Mouse (Mus musculus) common myeloid progenitor, adult 5-6 weeks (primary cell): ENCODE data around the gene Megf11. TPM values are rescaled to one million over a fixed set of nuclear protein-coding genes. Genes with fewer than 3 reads are reported as not detected.
A peak's percentile ranks its signal among the peaks of the same experiment; 100 is the strongest.

ENCODE experiments used
- ATAC-seq: replicated peaks from 2 replicates; pipeline ENCODE4 v1.8.0; 2016; ENCODE audit warnings: low read depth, mild to moderate bottlenecking, moderate TSS enrichment, inconsistent platforms; ENCODE audit not compliant: poor library complexity, severe bottlenecking
- total RNA-seq: library from RNA; stranded (forward); fragments of 200-1000, 187-1606 nt; gene quantifications from 2 replicates; pipeline ENCODE4 v1.2.3, GENCODE M21; 2017

The Megf11 gene
- total RNA-seq, 1 experiment from 2014 or later: 0.23 TPM

DNA sequence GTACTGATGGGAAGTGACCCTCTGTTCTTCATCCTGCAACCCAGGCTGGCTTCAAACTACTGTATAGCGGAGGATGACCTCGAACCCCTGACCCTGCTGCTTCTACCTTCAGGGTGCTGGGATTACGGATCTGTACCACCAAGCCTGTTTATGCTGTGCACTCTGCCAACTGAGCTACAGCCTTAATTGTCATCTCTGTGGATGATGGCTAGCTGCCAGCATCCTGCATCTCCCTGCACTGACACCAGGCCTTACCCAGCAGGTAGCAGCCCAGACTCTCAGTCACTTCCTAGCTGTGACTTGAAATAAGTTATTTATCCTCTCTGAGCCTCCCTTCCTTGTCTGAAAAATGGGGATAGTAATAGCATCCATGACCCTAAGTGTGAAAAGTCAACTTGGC lies 247.7 kb downstream of the Megf11 start:
- no peak for ATAC-seq

DNA sequence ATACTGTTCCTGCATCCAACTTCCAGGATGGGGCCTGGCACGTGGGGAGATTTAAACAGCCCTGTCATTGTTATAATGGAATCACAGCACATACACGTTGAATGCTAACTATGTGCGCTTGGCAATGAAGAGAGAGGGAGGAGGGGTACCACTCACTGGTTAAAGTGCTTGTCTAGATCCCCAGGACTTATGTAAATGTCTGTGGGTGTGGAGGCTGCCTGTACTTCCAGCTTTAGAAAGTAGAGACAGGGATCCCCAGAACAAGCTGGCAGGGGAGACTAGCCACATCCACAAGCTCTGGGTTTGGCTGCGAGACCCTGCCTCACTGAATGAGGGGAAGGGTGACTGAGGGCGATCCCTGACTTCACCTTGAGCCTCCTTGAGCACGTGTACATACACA lies 250.7 kb downstream of the Megf11 start:
- ATAC-seq: no peak

DNA sequence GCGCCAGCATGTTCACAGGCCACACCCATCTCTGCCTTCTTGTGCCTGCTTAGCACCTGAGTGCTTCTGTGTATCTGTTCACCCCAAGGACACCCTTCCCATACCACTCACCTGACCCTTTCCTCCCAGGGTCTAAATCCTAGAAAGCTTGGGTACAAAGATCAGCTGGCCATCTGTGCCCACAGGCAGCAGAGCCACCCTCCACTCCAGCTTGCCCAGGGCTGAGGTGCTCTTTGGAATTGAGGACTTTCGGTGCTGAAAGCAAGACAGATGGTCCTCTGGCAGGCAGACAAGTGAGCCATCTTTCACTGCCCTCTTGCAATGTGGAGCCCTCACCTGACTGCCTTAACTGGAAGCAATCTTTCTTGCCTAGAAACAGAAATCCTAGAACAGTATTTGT lies 251.5 kb downstream of the Megf11 start:
- ATAC-seq: no peak

DNA sequence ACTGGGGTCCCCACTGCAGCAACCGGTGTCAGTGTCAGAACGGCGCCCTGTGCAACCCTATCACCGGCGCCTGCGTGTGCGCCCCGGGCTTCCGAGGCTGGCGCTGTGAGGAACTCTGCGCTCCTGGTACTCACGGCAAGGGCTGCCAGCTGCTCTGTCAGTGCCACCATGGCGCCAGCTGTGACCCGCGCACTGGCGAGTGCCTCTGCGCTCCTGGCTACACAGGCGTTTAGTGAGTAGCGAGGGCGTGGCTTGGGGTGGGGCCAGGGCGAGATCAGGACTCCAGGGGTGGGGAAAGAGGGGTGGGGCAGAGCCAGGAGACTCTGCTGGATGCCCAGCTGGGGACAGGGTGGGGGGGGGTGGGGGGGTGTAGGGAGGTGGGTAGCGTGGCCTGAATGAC lies 252.8 kb downstream of the Megf11 start:
- ATAC-seq: no peak

DNA sequence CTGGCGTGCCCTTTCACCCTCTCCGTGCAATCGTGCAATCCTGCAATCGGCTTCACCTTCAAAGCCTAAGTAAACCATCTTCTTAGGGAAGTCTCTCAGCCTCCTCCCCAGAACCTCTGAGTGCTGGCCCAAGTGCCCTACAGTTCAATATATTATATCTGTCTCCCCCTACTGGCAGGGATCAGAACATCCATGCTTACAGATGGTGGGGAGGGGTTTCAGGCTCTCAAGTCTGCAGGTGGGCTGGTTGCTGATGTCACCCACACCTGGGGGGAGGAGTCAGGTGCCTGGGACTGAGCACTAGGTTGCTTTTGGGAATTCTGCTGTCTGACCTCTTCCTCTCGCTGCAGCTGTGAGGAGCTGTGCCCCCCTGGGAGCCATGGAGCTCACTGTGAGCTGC lies 254.2 kb downstream of the Megf11 start:
- peak; percentile 63; the same call in 1 of the 2 replicates for ATAC-seq

DNA sequence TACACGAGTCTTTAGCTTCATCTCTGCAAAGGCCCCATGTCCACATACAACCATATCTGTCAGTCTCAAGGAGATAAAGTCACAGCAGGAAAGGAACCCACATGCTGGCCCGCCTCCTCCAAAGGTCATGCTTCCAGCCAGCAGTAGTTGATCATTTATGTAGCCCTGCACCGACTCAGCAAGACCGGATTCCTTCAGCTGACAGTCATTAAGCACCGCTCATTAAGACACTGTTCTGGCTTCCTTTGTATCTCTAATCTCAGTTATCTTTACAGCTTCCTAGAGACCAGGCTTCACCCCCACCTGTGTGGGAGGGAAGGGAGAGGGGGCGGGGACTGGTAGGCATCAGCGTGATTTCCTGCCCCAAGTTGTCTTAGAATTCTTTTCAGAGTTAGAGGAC lies 258.7 kb downstream of the Megf11 start:
- no peak for ATAC-seq

DNA sequence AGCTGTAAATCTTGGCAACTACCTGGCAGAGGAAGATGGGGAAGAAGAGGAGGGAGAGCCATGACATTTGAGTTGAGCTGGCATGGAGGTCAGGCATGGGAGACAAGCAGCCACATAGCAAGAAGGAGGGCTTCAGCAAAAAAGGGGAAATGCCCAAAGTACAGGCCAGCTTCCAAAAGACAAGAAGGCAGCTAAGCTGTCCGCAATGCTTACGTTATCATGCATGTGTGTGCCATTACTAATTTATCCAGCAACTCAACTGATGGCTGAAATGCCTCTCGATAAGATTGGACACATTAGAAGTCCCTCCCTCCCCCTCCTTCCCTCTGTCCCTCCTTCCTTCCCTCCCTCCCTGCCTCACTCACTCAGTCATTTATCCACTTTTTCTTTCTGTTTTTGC lies 260.0 kb downstream of the Megf11 start:
- no peak for ATAC-seq

DNA sequence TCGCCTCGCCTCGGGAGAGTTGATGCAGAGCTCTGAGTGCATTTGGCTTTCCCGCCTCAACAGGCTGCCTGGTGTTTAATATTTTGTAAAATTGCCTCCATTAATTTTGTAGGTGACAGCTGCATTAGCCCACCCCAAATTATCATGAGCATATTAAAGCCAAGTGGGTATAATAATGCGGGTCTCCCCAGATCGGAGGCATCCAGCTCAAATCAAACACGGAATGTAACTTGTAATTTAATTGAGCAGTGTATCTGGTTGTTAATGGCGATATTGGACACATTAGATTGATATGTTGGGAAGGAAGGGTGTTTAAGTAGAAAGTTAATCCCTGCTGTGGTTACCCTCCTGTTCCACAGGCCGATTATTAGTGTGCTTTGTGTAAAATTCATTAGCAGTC lies 264.0 kb downstream of the Megf11 start:
- no peak for ATAC-seq

DNA sequence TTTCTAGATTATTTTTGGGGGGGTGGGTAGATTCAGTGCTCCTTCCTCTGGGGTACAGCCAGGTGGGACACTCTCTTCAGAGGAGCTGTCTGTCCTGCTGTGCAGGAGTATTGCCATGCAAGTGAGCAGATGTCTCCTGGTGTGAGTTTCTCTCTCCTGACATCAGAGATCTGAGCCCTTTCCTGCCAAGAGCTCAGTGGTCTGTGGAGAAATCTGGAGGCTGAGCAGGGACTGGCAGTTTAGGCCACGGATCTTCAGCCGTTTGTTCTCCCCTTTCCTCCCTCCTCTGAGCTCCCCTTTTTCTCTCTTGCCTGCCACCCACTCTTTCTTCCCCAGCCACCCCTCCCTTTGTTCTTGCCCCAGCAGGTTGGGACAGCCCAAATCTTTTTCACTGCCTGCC lies 264.5 kb downstream of the Megf11 start:
- no peak for ATAC-seq

DNA sequence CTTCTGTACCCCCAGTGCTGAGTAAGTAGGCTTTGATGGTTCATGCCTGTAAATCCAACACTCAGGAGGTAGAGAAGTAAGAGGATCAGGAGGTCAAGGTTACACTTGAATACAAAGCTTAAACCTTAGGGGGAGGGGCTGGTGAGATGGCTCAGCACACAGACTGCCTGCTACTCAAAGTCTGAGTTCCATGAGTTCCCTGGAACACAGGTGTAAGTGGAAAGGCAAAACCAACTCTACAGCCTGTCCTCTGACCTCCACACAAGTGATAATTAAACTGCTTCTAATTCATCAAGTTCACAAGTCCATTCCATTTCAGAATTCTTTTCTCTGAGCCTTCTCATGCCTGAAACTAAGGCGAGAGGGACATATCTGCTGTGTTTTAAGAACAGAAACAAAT lies 265.8 kb downstream of the Megf11 start:
- no peak for ATAC-seq

DNA sequence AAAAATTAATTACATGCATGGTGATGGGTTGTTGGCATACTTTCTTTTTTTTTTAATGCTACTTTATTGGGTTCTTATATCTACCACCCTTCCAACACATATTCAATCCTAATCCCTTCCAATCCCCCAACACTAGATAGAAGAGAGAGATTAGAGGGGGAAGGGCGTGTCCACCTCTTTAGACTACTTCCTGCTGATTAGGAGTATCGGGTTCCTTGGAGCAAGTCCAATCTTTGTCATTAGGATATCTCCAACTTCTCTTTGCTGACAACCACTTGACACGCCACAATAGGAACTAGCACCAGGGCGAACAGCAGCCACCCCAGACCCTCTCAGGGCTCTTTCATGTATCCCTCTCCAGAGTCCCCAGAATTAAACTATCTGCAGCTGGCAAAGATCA lies 266.3 kb downstream of the Megf11 start:
- ATAC-seq: no peak

DNA sequence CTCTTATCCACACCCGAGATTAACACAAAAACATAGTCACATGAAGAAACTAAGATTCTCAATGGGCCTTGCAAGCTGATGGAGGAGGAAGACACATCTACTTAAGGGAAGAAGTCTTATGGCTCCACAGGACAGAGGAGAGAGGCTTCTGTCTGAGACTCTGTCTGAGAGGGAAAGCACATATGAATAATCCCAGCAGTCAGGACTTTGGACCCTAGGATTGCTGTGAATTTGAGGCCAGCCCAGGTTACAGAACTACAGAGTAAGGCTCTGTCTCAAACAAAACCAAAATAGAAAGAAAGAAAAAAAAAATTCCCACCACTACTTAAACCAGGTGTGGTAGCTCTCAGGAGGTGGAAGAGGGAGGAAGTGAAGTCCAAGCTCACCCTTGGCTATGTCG lies 266.7 kb downstream of the Megf11 start:
- ATAC-seq: no peak

DNA sequence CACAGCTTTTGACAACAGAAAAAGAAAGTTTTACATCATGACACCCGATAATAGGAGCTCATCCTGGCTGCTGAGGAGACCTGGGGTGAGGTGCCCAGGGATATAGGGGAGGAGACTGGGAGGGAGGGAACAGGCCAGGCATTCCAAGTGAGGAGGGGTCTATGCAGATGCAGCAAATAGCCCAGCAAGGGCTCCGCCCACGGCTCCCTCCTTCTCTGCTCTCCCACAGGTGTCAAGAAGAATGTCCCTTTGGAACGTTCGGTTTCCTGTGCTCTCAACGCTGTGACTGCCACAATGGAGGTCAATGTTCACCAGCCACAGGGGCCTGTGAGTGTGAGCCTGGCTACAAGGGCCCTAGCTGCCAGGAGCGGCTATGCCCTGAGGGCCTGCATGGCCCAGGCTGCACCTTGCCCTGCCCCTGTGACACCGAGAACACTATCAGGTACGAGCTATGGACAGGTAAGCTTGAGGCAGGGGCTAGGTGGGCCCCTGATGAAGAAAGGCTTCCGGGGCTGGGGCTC lies 267.5 kb downstream of the Megf11 start:
- no peak for ATAC-seq

DNA sequence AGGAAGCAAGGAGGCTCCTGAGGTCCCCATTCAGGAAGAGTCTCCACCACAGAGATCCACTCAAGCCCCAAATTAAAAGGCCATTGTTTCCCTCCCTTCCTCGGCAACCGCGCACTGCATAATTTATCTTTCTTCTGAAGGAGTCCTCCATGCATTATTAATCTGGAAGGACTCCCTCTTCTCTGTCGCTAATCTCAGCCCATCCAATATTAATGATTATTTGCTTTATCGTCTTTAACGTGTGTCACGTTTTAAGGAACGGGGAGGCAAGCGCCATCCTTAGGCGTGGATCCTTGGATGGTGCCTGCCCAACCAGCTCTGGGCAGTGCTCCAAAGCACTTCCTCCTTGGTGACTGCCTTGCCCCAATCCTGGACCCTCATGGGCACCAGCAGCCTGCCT lies 269.3 kb downstream of the Megf11 start:
- no peak for ATAC-seq

DNA sequence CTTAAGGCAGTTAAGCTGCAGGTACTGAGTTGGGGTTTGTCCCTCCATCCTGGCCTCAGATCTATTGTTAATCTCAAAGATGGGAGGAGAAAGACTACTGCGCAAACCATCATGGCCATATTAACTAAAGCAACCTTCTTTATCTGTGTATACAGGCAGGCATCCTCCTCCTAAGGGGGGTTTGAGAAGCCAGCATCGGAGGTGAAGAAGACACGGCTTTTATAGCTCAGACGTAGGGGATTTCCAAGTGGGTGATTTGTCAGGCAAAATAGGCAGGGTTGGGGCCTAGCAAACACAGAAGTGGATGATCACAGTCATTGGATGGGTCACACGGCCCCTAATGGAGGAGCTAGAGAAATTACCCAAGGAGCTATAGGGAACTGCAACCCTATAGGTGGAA lies 271.2 kb downstream of the Megf11 start:
- ATAC-seq: no peak

DNA sequence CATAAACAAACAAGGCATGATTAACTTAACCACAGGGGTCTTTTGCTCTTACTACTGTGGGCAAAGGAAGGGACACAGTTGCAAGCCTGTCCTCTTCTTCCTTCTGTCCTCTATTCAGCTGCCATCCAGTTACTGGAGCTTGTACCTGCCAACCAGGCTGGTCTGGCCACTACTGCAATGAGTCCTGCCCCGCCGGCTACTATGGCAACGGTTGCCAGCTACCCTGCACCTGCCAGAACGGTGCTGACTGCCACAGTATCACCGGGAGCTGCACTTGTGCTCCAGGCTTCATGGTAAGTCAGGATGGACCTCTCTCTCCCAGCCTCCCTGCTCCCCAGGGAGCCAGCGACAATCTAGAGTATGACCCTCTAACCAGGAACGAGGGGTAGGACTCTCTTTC lies 274.8 kb downstream of the Megf11 start:
- ATAC-seq: no peak

DNA sequence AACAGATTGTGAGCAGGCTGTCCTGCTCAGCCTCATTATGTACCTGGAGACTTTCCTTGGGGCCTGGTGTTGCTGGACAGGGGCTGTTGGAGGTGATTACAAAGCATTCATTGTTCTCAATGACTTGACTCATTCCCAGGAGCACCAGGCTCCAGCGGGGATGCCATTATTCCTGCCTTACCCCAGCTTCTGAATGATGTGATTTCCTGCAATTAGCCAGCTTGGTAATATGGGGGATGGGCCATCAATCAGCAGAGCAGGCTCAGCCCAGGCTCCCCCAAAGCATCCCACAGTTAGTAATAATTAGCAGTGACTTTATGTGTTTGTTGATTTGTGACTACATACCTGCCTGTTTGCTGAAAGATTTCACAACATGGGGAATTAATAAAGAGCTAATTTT lies 279.2 kb downstream of the Megf11 start:
- ATAC-seq: no peak

DNA sequence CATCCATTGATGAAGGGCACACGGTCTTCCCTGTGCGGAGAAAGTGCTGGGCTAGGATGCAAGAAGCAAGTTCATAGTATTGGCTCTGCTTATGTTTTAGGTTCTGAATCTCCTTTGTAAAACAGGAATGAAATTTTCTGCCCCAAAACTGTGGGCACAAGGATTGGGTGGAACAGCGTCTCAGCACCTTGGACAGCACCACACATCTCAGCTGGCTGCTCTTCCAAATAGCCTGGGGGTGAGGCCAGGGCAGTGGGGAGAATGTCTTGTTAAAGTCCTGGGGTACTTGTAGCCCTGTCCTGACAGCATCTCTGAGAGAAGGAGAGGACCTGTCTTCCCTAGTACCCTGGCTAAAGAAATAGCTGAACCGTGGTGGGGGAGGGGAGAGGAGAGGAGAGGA lies 281.1 kb downstream of the Megf11 start:
- peak; percentile 52; the same call in 1 of the 2 replicates for ATAC-seq

DNA sequence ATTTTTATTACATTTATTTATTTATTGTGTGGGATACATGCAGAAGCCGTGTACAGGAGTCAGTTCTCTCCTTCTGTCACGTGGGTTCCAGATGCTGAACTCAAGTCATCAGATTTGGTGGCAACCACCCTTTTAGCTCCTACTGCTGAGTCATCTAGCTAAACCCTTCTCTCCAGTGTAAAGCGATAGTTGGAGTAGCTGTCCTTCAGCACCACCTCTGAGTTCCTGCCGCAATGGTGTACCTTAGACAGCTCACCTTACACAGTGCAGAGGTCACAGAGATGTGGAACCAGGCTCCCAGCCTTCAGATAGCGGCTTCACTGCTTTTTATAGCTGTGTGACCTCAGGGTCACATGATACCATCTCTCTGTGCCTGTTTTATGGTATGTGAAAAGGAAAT lies 282.1 kb downstream of the Megf11 start:
- ATAC-seq: peak; percentile 58

DNA sequence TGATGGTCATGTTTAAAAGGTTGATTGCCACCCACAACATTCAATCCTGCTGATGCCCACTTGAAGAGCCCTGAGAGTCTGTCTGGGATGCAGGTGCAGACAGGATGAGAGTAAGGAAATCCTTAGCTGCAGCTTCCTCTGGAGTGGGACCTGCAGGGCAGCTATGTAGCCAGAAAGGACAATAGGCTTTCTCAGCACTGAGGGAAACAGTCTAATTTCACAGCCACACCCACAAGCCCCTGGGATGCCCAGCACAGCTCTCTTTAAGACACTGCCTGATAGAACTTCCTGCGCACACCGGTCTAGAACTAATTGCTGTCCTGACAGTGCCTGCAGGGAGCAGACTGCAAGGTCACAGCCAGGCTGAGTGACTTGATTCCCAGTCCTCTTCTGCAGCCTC lies 282.6 kb downstream of the Megf11 start:
- no peak for ATAC-seq

DNA sequence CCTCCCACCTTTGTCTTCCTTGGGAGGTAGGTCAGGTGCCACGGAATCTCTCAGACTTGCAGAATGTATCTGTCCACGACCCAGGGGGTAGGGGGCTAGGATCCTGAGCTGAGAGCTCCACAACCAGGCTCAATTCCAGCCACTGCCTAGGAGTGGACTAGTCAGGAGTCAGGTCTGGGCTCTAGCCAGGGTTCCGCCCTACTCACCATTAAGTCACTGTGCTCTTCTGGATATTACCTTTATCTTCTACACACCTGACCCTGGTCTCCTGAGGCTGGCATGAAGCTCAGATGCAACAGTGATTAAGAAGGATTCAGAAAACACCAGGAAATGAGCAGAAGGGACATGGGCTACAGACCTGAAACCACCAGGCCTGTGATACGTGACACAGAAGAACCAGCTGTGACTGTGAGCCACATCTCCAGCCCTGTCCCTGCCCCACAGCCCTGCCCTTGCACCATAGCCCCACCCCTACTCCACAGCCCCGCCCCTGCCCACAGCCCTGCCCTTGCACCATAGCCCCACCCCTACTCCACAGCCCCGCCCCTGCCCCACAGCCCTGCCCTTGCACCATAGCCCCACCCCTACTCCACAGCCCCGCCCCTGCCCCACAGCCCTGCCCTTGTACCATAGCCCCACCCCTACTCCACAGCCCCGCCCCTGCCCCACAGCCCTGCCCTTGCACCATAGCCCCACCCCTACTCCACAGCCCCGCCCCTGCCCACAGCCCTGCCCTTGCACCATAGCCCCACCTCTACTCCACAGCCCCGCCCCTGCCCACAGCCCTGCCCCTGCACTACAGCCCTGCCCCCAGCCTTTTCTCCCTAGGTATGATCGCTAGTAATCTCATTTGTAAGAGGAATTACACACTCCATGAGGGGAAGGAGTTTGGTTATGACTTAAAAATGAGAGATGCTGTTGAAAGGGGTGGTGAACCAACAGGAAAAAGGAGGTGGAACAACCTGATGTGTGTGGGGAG lies 286.2 kb downstream of the Megf11 start:
- ATAC-seq: peak; percentile 69
